Mouse (Mus musculus) mouse embryonic stem cell (cell line): ENCODE measurements around the gene Ceacam5.

Experiments
- in situ Hi-C, 2 experiments: fragments of 300-500 bp; cut with MboI; formaldehyde crosslinking; loops; 1 replicate in 1 of 2; 3 replicates in 1 of 2; pipeline ENCODE4 v1.14.3; 2019 to 2020; ENCODE audit warnings: low sequenced_read_pairs in 2 of 2, low pct_unique_long_range_greater_than_20kb in 1 of 2, mixed read lengths in 1 of 2; ENCODE audit not compliant: unreplicated experiment in 1 of 2

The Ceacam5 gene

GRCm38 (mm10) chr7:17712938-17713337, at the start of gene Ceacam5:
Ceacam5 (plus strand) TSS chr7:17713238.
- in situ Hi-C loops, result loop anchor here in 1 of 2 experiments (25.0 kb wide), 1 partner anchor 551 kb away; the partner anchor contains the start of gene Ceacam3
